Mouse (Mus musculus) MEL (cell line): ENCODE data around the gene E2f2. TPM values are rescaled to one million over a fixed set of nuclear protein-coding genes. Genes with fewer than 3 reads are reported as not detected.

ENCODE experiments used
- DNase-seq: peaks from one replicate; pipeline ENCODE4 v3.0.0; 2011; ENCODE audit warnings: low read depth, low spot score
- H3K27ac ChIP-seq: 2 replicates; pipeline ENCODE4 v1.5.1; 2012; ENCODE audit warnings: low read depth, mild to moderate bottlenecking, control low read depth, low read length, moderate library complexity; ENCODE audit not compliant: control insufficient read depth
- H3K27me3 ChIP-seq, 2 experiments: fragments of 150-350 bp in 1 of 2; sonication (generic) in 1 of 2; 2 replicates each; pipeline ENCODE4 v1.6.1; 2012; ENCODE audit warnings: low read length in 2 of 2, mild to moderate bottlenecking in 2 of 2, improper control_type of control experiment in 1 of 2, moderate library complexity in 1 of 2; ENCODE audit not compliant: insufficient read depth in 2 of 2, control insufficient read depth in 1 of 2
- H3K36me3 ChIP-seq, 2 experiments: 2 replicates each; pipeline ENCODE4 v1.6.1; 2012 to 2014; ENCODE audit warnings: low read length in 2 of 2, improper control_type of control experiment in 1 of 2, inconsistent platforms in 1 of 2, mild to moderate bottlenecking in 1 of 2; ENCODE audit not compliant: insufficient read depth in 2 of 2, control insufficient read depth in 1 of 2
- H3K4me1 ChIP-seq, 2 experiments: fragments of 150-350 bp in 1 of 2; sonication (generic) in 1 of 2; 2 replicates each; pipeline ENCODE4 v1.6.1; 2012; ENCODE audit warnings: low read length in 2 of 2, improper control_type of control experiment in 1 of 2, mild to moderate bottlenecking in 1 of 2; ENCODE audit not compliant: insufficient read depth in 2 of 2, control insufficient read depth in 1 of 2
- H3K4me3 ChIP-seq, 2 experiments: fragments of 150-350 bp in 1 of 2; sonication (generic) in 1 of 2; 2 replicates each; pipeline ENCODE4 v1.5.1; 2012; ENCODE audit warnings: low read depth in 2 of 2, low read length in 2 of 2, mild to moderate bottlenecking in 2 of 2, moderate library complexity in 2 of 2, control low read depth in 1 of 2, improper control_type of control experiment in 1 of 2; ENCODE audit not compliant: control insufficient read depth in 1 of 2, insufficient read depth in 1 of 2
- H3K79me2 ChIP-seq: 2 replicates; pipeline ENCODE4 v1.6.1; 2012; ENCODE audit warnings: mild to moderate bottlenecking, low read length, moderate library complexity; ENCODE audit not compliant: control insufficient read depth, poor library complexity, insufficient read depth
- H3K9ac ChIP-seq: 2 replicates; pipeline ENCODE4 v1.6.1; 2012; ENCODE audit warnings: low read depth, mild to moderate bottlenecking, control low read depth, low read length, moderate library complexity; ENCODE audit not compliant: control insufficient read depth, poor library complexity, severe bottlenecking
- H3K9me3 ChIP-seq: fragments of 150-350 bp; sonication (generic); replicated peaks from 2 replicates; pipeline ENCODE4 v1.6.1; 2012; ENCODE audit warnings: mild to moderate bottlenecking, low read length, improper control_type of control experiment, moderate library complexity; ENCODE audit not compliant: insufficient read depth
- BHLHE40 ChIP-seq: IDR thresholded peaks from 2 replicates; pipeline ENCODE4 v1.6.1; 2012; ENCODE audit warnings: low read depth, mild to moderate bottlenecking, inconsistent platforms, low read length, improper control_type of control experiment, borderline replicate concordance
- CHD1 ChIP-seq: IDR thresholded peaks from 2 replicates; pipeline ENCODE4 v1.6.1; 2012; ENCODE audit warnings: low read depth, mild to moderate bottlenecking, inconsistent platforms, low read length, improper control_type of control experiment
- CTCF ChIP-seq, 3 experiments: IDR thresholded peaks in 2 of 3; conservative IDR thresholded peaks in 1 of 3; 2 replicates each; pipeline ENCODE4 v1.5.1; 2011 to 2012; ENCODE audit warnings: low read length in 3 of 3, low read depth in 2 of 3, mild to moderate bottlenecking in 2 of 3, improper control_type of control experiment in 1 of 3, inconsistent platforms in 1 of 3, mixed read lengths in 1 of 3, moderate library complexity in 1 of 3; ENCODE audit not compliant: control insufficient read depth in 1 of 3, insufficient read depth in 1 of 3, poor library complexity in 1 of 3, severe bottlenecking in 1 of 3
- GABPA ChIP-seq: IDR thresholded peaks from 2 replicates; pipeline ENCODE4 v1.6.1; 2012; ENCODE audit warnings: low read depth, mild to moderate bottlenecking, inconsistent platforms, low read length, improper control_type of control experiment, moderate library complexity
- HCFC1 ChIP-seq: IDR thresholded peaks from 2 replicates; pipeline ENCODE4 v1.6.1; 2012; ENCODE audit warnings: low read depth, mild to moderate bottlenecking, inconsistent platforms, low read length, improper control_type of control experiment, moderate library complexity
- JUND ChIP-seq: IDR thresholded peaks from 2 replicates; pipeline ENCODE4 v1.6.1; 2011; ENCODE audit warnings: low read depth, mild to moderate bottlenecking, improper control_type of control experiment, low read length
- MAFK ChIP-seq: IDR thresholded peaks from 2 replicates; pipeline ENCODE4 v1.6.1; 2011; ENCODE audit warnings: low read depth, mild to moderate bottlenecking, low read length, improper control_type of control experiment, borderline replicate concordance
- MEF2A ChIP-seq: IDR thresholded peaks from 2 replicates; pipeline ENCODE4 v1.6.1; 2014; ENCODE audit warnings: low read depth, mild to moderate bottlenecking, inconsistent platforms, low read length, improper control_type of control experiment; ENCODE audit not compliant: poor library complexity, insufficient replicate concordance, severe bottlenecking; ENCODE audit errors: extremely low read depth
- MXI1 ChIP-seq: IDR thresholded peaks from 2 replicates; pipeline ENCODE4 v1.6.1; 2011; ENCODE audit warnings: mild to moderate bottlenecking, low read depth, low read length, improper control_type of control experiment
- MYB ChIP-seq: IDR thresholded peaks from 2 replicates; pipeline ENCODE4 v1.6.1; 2011; ENCODE audit warnings: mild to moderate bottlenecking, low read depth, low read length, improper control_type of control experiment
- NRF1 ChIP-seq: IDR thresholded peaks from 2 replicates; pipeline ENCODE4 v1.6.1; 2014; ENCODE audit warnings: low read depth, mild to moderate bottlenecking, inconsistent platforms, low read length, improper control_type of control experiment, moderate library complexity; ENCODE audit not compliant: poor library complexity, insufficient read depth, severe bottlenecking
- POLR2A ChIP-seq, 2 experiments: IDR thresholded peaks; 2 replicates each; pipeline ENCODE4 v1.6.1; 2011 to 2012; ENCODE audit warnings: low read length in 2 of 2, mild to moderate bottlenecking in 2 of 2, control low read depth in 1 of 2, improper control_type of control experiment in 1 of 2, low read depth in 1 of 2, moderate library complexity in 1 of 2; ENCODE audit not compliant: control insufficient read depth in 1 of 2, insufficient read depth in 1 of 2, poor library complexity in 1 of 2
- POLR2AphosphoS2 ChIP-seq: IDR thresholded peaks from 2 replicates; pipeline ENCODE4 v1.6.1; 2011; ENCODE audit warnings: low read length, improper control_type of control experiment
- POLR2AphosphoS5 ChIP-seq: IDR thresholded peaks from 2 replicates; pipeline ENCODE4 v1.6.1; 2012; ENCODE audit warnings: low read depth, borderline replicate concordance, mild to moderate bottlenecking, inconsistent platforms, low read length, moderate library complexity, mixed read lengths
- RAD21 ChIP-seq: IDR thresholded peaks from 2 replicates; pipeline ENCODE4 v1.6.1; 2011; ENCODE audit warnings: mild to moderate bottlenecking, low read depth, low read length, improper control_type of control experiment
- RCOR1 ChIP-seq: IDR thresholded peaks from 2 replicates; pipeline ENCODE4 v1.6.1; 2012; ENCODE audit warnings: low read depth, mild to moderate bottlenecking, inconsistent platforms, low read length, improper control_type of control experiment
- TAL1 ChIP-seq: IDR thresholded peaks from 2 replicates; pipeline ENCODE4 v1.6.1; 2012; ENCODE audit warnings: mild to moderate bottlenecking, inconsistent platforms, low read length, moderate library complexity, mixed read lengths
- TBP ChIP-seq: IDR thresholded peaks from 2 replicates; pipeline ENCODE4 v1.8.0; 2011; ENCODE audit warnings: low read depth, low read length, improper control_type of control experiment
- TCF12 ChIP-seq: IDR thresholded peaks from 2 replicates; pipeline ENCODE4 v1.6.1; 2014; ENCODE audit warnings: low read depth, mild to moderate bottlenecking, inconsistent platforms, low read length, improper control_type of control experiment, moderate library complexity
- USF1 ChIP-seq: IDR thresholded peaks from 2 replicates; pipeline ENCODE4 v1.6.1; 2014; ENCODE audit warnings: low read depth, mild to moderate bottlenecking, inconsistent platforms, low read length, improper control_type of control experiment, moderate library complexity
- ZC3H11A ChIP-seq: IDR thresholded peaks from 2 replicates; pipeline ENCODE4 v1.6.1; 2012; ENCODE audit warnings: low read depth, mild to moderate bottlenecking, inconsistent platforms, low read length, improper control_type of control experiment
- ZKSCAN1 ChIP-seq: IDR thresholded peaks from 2 replicates; pipeline ENCODE4 v1.6.1; 2012; ENCODE audit warnings: low read depth, mild to moderate bottlenecking, inconsistent platforms, low read length, improper control_type of control experiment, moderate library complexity
- polyA plus RNA-seq, 2 experiments: library from polyadenylated mRNA; stranded (reverse) in 1 of 2; unstranded in 1 of 2; fragments of >175 nt in 1 of 2; fragments of >200 nt in 1 of 2; gene quantifications; 2 replicates each; pipeline versions ENCODE4 v1.2.1 to v1.2.4; 2012; ENCODE audit warnings: low replicate concordance in 2 of 2, low read depth in 1 of 2; ENCODE audit not compliant: insufficient read length in 2 of 2, insufficient read depth in 1 of 2, missing spikeins in 1 of 2
- total RNA-seq: library from RNA; depleted of rRNA; stranded (reverse); fragments of 300-350 nt; gene quantifications from 2 replicates; pipeline ENCODE4 v1.2.3, GENCODE M21; 2012

The E2f2 gene
- total and polyA plus RNA-seq, 3 experiments, result 11.2 to 25.4 TPM; not detected in 1

GRCm38 (mm10) chr4:136240123-136240522 is 67.9 kb downstream of the E2f2 start:
- TF ChIP-seq RCOR1 (no peak), MYB (no peak), GABPA (no peak), NRF1 (no peak), TAL1 (no peak), RAD21 (no peak)
- TF ChIP-seq, all 39 proteins: peak for 0
- no peaks in the 10 kb centered on the region for H3K4me1 ChIP-seq
- no peak overlapping the region for H3K9ac ChIP-seq
- H3K27ac ChIP-seq, result no peak overlapping the region
- no peaks in the 10 kb centered on the region for H3K9me3 ChIP-seq
- no peaks in the 10 kb centered on the region for H3K79me2 ChIP-seq
- H3K4me3 ChIP-seq, result no peak overlapping the region
- H3K36me3 ChIP-seq, result no peaks in the 10 kb centered on the region
- peaks cover 0 to 3% of the 10 kb centered on the region in 2 experiments; a peak in 2 of 4 replicates for H3K27me3 ChIP-seq
- DNase-seq, result no peak

DNA sequence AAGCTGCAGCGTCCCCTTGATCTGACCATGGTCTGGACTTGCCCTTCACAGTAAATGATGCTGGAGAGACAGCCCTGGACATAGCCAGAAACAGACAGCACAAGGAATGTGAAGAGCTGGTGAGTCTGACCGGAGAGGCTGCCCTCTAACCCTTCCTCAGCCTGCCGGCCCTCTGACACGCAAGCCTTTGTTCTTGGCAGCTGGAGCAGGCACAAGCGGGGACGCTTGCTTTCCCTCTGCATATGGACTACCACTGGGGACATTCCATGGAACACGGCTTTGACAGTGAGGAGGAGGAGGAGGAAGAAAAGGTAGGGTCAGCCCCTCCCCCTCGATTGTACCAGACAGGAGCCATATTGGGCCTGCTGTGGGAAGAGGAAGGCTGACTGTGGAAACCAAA is 68.8 kb downstream of the E2f2 start:
- Histone ChIP-seq H3K79me2 (no peaks in the 10 kb centered on the region), H3K9me3 (no peaks in the 10 kb centered on the region), H3K4me1 (no peaks in the 10 kb centered on the region)
- TF ChIP-seq JUND (no peak), POLR2AphosphoS5 (no peak), CHD1 (no peak), TAL1 (no peak), GABPA (no peak), CTCF (IDR thresholded peaks at IDR 0.05 in 2 of 3, conservative IDR thresholded peaks at IDR 0.05 in 1 of 3; ENCODE audit: control insufficient read depth in 1 of 3, insufficient read depth in 1 of 3, low read depth in 2 of 3, low read length in 3 of 3, poor library complexity in 1 of 3, severe bottlenecking in 1 of 3) (no peak), ZKSCAN1 (no peak), HCFC1 (no peak), MXI1 (no peak), TBP (no peak), POLR2A (IDR thresholded peaks at IDR 0.05; ENCODE audit: control insufficient read depth in 1 of 2, insufficient read depth in 1 of 2, low read depth in 1 of 2, low read length in 2 of 2, poor library complexity in 1 of 2) (no peak), TCF12 (no peak), BHLHE40 (no peak), USF1 (no peak), POLR2AphosphoS2 (no peak), ZC3H11A (no peak), MAFK (no peak), RAD21 (no peak), MEF2A (no peak)
- TF ChIP-seq, all 39 proteins: peak for 0
- H3K27me3 ChIP-seq, result peaks cover 0 to 3% of the 10 kb centered on the region in 2 experiments; a peak in 2 of 4 replicates
- H3K27ac ChIP-seq, result no peak overlapping the region
- DNase-seq, result no peak
- no peaks in the 10 kb centered on the region for H3K36me3 ChIP-seq
- no peak overlapping the region for H3K4me3 ChIP-seq
- H3K9ac ChIP-seq, result no peak overlapping the region
